Mouse (Mus musculus) urinary bladder, postnatal 36 days (tissue): ENCODE measurements around the gene Apbb2.

ENCODE experiments used
- DNase-seq, 2 experiments: peaks; one replicate each; pipeline ENCODE4 v3.0.0; 2022; ENCODE audit warnings: low spot score in 2 of 2, mixed read lengths in 1 of 2

The Apbb2 gene

DNA sequence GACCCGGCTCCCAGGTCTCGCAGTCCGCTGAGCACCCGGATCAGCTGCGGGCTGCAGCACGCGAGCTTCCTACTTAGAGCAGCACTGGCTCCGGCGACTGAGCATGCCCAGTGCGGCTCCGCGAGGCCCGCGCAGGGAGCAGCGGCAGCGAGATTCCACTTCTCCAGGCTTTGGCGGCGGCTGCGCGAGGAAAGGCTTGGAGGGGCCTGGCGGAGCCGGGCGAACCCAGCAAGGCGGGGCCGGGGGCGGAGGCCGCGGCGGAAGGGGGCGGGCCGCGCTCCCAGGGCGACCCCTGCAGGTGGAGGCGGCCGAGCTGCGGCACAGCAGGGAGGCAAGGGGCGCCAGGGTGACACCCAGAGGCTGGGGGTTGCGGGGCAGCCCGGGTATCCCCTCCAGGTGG lies at the start of gene Apbb2:
TSS of gene Apbb2 (minus strand) at position 188 of the 400 bp plus-strand sequence.
- peak; percentile 90 to 96 for DNase-seq

- DNase-seq = peak in 1 of 2 experiments; percentile 22
These were observed 35.6 kb upstream of the Apbb2 start for GRCm38 (mm10) chr5:66654220-66654619.

GRCm38 (mm10) chr5:66647504-66647903 lies 28.9 kb upstream of the Apbb2 start:
- no peak for DNase-seq

DNA sequence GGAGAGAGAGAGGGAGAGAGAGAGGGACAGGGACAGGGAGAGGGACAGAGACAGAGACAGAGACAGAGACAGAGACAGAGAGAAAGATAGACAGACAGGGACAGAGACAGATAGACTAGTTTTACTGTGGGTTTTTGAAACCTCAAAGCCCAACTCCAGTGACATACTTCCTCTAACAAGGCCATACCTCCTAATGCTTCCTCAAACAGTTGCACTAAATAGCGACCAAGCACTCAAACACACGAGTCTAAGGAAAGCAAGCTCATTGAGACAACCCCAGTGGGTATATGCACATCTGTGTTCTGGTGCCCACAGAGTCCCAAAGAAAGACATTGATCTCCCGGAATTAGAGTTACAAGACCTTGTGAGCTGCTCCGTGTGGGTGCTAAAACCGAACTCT lies 24.7 kb upstream of the Apbb2 start:
- no peak for DNase-seq

DNA sequence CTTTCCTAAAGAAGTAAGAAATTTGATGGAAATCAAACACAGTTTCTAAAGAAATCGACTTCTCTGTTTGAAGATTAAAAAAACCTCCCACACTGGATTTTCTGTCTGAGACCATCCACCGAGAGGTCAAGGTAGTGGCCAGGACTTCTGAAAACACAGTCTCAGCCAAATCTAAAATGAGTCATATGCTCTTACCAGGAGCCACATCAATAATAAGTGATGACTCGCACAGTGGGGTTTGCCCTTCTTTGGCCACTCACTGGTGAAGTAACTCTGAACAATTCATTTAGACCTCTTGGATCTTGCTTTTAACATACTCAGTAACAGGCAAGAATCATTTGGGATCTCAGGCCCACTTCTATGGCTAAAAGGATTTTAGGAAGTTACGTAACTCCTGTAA lies 23.6 kb upstream of the Apbb2 start:
- DNase-seq = no peak

DNA sequence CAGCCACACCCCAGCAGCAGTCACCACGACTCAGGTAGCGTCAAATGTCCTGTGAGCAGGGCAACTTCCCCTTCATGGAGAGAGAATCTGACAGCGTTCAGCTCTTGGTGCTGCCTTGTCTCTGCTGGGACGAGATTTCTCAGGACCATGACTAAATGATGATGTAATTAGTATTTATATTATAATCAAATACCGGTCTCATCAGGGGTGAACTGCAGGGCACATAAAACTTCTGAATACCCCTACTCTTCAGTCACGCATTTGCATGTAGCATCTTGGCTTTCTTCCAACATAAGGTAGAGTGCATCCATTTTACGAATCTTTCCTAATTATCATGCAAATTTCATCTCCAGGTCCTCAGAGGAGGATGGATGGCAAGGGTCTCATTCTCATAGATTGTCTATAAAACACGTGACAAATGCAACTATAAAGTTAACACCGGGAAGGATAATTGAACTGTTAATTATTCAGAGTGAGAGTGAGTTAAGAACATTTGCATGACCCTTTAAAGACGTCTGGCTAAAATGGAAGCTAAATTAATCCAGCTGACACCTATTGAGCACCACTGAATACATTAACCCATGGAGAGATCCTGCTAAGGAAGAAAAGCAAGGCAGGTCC lies 17.0 kb upstream of the Apbb2 start:
- DNase-seq = no peak

DNA sequence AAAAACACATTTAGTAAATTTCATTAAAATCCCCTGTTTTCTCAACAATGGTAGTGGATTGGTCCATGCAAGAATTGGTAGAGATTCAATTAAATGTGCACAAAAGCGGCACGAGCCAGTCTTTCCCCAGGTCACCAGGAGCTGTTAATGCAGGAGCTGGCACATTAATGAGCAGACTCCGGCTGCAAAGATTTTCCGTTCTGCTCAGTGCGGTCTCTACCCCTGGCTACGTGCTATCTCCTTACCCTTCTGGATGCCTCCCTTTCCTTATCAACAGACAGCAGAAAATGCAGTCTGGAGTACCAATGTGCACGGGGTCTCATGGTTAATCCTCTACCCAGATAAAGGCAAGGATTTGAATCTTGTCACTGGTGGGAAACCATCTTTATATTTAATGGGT lies 9.2 kb upstream of the Apbb2 start:
- DNase-seq = no peak

DNA sequence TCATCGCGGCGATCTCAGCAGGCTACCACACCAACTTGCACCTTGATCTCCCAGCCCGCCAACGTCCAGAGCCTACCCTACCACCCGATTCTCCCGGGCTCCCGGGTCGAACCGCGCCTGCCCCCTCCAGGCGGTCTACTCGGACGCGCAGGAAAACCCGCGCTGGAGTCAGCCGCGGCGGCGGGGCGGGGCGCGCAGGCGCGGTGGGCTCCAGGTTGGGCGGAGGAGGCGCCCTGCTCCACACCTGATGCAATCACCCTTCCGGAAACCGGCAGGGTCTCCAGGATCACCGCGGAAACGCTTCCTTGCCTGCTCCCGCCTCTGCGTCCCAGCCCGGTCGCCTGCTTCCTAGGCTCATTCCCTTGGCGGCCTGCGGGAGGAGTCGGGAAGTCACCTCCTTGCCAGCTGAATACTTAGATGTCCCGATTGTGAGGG lies 1.6 kb upstream of the Apbb2 start:
- DNase-seq = peak; percentile 80 to 88

DNA sequence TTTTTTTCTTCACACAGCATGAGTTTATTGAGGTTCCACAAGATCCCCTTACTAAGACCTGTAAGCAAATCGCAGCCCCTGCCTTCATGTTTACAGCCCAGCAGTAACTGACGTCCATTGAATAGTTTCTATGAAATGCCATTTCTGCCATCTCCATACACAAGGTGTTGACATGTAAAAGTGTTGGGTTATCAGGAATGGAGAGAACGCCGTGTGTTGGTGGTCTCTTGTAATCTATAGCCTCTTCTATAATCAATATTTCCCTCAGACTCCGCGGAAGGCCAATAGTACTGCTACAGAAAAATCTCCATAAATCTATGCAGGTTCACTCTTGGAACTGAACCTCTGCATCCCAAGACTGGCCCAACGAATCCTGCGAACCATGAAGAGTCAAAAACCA lies 1.1 kb upstream of the Apbb2 start:
- no peak for DNase-seq

GRCm38 (mm10) chr5:66619195-66619594 lies 611 bp upstream of the Apbb2 start:
- no peak for DNase-seq

DNA sequence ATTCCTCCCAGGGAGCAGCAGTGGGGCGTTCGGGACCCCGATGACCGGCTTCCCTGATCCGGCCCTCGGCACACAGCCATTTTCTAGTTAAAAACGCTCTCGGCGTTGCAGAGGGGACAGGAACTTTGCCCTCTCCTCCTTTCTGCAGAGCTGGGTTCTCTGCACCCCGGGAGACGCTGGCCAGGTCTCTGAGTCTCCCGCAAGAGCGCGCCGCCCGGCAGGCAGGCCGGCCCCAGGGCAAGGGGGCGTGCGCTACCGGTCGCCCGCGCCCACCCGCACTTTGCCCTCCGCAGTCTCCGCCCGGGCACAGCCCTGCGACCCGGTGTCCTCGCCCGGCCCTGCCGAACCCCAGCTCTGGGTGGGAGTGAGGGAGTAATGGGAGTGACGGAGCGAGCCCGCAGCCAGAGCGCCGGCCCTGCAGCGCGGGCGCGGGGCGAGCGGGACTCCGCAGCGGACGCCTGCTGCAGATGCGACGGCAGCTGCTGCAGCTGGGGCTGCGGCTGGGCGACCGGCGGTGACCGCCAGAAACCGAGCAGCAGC lies 593 bp downstream of the Apbb2 start:
- DNase-seq = no peak

DNA sequence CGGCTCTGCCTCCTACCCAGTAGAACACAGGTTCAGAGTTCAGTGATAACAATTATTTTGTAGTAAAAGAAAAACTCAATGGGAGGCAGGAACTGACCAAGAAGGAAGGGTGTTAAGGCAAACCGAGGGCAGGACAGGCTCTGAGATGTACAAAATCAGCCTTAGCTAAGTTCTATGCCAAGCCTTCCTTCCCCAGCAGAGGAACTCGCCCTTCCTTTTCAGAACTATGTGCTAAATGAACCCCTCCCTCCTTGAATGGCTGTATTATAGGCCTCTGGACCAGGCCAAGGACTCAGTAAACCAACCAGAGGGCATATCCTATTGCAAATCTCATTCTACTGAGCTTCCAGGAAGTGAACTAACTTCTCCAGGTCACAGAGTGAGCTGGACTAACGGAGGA lies 3.6 kb downstream of the Apbb2 start:
- DNase-seq = no peak

DNA sequence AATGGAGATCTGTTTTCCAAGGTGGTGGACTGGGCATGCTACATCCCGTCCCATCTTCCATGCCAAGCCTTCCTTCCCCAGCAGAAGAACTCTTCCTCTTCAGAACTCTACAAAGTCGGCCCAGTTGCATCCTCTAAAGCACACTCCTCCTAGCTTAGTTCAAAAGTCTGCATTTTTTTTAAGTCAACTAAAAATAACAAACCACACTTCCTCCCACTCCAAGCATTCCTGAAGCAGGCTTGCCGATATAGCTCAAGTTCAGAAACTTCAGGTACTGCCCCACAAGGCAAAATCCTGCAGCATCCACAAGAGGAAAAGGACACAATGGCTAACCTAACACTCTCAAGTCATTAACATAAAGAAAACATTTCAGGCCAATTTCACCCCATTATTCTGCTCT lies 4.9 kb downstream of the Apbb2 start:
- no peak for DNase-seq

DNA sequence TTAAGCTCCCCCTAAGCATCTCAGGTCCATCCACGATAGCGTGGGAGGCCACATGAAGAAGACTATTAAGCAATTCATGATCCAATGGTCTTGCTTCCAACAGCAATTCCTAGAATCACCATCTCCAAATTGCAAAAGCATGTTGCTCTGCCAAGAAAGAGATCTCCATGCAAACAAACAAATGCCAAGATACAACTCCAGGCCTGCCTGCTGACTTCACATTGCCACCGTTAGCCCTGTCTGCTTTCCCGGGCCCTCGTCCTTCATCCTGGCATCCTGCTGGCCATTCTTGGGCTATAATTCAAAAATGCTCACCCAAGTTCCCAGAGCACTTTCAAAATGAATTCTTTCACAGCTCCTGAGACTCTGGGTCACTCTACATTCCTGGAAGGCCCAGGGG lies 5.6 kb downstream of the Apbb2 start:
- peak in 1 of 2 experiments; percentile 35 for DNase-seq

GRCm38 (mm10) chr5:66611851-66612250 lies 6.7 kb downstream of the Apbb2 start:
- DNase-seq = no peak

DNA sequence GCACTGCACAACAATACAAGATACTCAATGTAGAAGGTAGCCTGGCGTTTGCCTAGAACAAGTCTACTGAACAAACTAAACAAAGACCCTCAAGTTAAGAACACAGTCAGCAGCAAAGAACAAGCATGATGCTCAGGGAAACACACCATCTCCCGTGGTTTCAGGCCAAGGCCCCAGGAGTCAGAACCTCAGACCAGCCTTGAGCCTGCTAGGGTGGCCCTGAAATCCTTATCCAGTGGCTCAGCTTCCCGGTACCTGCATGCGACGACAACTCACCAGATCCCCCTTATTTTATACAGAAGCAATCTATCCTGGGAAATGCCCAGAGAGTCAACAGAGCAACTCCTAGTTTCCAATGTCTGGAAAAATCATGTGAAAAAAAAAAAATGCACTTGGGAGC lies 7.2 kb downstream of the Apbb2 start:
- no peak for DNase-seq

GRCm38 (mm10) chr5:66610270-66610669 lies 8.3 kb downstream of the Apbb2 start:
- no peak for DNase-seq

DNA sequence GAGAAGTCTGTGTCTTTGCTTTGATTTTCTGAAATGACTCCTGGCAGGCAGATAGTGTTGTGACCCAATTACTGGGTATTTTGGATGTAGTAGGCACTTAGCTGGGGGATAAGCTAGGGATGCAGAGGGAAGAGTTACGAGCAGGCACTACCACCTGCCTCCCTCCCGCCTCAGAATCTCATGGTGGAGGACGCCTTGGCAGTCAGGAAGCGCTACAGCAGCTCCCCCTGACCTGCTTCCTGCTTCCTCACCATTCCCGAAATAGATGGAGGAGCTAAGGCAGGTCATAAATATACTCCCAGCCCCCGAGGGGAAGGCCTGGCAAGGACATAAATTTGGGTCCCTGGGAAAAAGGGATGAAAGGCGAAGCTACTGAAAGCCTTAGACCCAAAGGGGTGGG lies 9.3 kb downstream of the Apbb2 start:
- no peak for DNase-seq

DNA sequence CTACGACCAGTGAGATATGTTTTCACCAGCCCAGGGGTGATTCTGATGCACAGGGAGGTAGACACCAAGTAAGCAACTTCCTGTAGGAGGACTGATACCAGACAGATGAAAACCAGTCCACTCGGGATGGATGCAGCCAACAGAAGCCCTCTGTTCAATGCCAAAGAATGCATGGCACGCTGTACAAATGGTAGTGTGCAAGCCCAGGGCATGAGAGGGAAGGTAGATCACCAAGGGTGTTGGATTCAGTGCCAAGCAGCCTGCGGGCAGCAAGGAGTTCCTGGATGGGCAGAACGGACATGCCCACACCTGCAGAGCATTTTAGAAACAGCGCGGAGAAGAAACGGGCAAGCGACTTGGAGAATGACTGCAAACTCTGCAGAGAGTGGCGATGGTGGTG lies 10.8 kb downstream of the Apbb2 start:
- no peak for DNase-seq

DNA sequence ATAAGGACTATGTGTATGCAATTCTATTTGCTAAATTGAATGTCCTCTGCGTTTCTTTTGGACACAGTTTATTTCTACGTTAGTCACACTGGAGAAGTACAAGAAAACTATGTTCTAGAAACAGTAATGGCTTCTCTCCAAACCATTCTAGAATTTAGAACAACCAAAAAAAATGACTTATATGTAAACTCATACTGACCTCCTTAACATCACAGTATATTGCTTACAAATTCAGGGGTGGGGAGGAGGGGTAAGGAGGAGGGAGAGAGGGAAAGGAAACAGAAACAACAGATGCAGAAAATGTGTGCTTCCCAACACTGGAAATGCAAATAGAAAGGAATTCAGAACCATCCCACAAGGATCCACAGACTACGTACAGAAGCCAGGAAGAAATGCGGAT lies 11.4 kb downstream of the Apbb2 start:
- DNase-seq = no peak

- DNase-seq = no peak
These were observed 12.9 kb downstream of the Apbb2 start for GRCm38 (mm10) chr5:66605636-66606035.

- DNase-seq = no peak
These were observed 14.2 kb downstream of the Apbb2 start for GRCm38 (mm10) chr5:66604423-66604822.

GRCm38 (mm10) chr5:66603746-66604145 lies 14.8 kb downstream of the Apbb2 start:
- no peak for DNase-seq

DNA sequence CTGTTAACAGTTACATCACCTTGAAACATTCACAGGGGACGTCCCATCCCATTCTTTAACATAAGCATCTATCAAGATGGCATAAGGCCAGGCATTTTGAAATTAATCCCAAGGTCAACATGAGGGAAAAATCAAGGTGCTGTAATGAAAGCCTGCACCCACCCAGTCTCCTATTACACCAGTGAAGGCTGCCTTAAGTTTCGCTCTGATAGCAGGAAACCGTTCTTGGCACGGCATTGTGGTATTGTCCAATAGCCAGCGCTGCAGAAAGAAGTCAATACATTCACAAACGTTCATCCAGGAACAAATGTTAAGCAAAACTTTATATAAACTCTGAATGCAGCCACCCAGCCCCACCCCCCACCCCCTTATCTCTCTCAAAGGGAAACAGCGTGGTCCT lies 15.4 kb downstream of the Apbb2 start:
- no peak for DNase-seq
